Mouse (Mus musculus) thymus, postnatal 10 days (tissue): ENCODE measurements around the gene Pou6f1.
"Not testable (repeated sequence)": the region's sequence is repeated elsewhere in the genome, so short reads cannot be mapped to it uniquely, and the experiment has no call there.

Experiments
- DNase-seq, 2 experiments: peaks; one replicate each; pipeline ENCODE4 v3.0.0; 2021; ENCODE audit warnings: low spot score in 2 of 2

Pou6f1 gene

DNA sequence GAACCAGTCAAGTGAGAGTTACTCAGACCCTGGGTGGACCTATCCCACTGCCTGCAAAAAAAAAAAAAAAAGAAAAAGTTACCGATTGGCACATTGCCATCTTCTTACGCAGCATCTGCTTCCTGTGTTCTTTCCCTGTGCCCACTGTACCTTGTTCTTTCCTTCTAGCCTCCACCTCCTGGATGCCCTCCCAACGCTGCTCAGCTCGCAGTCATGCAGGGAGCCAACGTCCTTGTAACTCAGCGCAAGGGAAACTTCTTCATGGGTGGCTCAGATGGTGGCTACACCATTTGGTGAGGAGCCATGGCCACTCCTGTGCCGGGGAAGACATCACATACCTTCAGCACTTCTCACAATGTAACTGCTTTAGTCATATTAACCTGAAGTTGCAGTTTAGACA is 19.4 kb upstream of the Pou6f1 start:
- no peak for DNase-seq

DNA sequence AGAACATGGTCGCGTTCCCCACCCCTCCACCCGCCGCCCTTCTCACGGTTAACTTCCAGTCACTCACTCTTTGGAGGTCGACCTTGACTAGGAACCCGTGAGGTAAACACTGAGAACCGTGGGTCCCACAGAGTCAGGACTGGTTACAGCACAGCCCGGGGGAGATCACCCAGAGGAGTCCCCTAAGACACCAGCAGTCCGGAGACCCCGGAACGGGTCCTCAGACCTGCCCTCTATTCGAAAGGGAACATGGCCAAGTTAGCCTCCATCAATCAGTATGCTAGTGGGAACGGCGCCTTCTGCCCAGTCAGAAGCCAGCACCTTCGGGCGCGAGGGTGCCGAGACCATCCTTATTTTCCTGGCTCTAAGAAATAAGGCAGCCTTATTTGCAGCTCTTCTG is 16.4 kb upstream of the Pou6f1 start:
- no peak for DNase-seq

DNA sequence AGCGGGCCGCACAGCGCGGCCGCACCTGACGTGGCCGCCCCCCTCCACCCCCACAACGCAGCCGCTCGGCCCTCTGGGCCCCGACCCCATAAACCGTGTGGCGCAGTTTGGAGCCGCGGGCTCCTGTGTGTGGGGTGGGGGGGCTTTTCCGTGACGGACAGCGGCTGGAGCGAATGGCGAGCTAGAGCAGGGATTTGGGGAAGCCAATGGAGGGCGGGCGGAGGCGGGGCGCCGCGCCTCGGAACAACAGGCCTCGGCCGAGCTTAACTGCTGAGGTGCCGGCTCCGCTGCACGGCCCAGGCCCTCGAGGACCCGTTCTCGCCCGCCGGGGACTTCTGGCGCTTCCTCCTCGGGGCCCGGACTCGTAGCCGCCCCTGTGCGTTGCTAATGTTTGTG is 16.0 kb upstream of the Pou6f1 start:
- peak; percentile 87 to 93 for DNase-seq

DNA sequence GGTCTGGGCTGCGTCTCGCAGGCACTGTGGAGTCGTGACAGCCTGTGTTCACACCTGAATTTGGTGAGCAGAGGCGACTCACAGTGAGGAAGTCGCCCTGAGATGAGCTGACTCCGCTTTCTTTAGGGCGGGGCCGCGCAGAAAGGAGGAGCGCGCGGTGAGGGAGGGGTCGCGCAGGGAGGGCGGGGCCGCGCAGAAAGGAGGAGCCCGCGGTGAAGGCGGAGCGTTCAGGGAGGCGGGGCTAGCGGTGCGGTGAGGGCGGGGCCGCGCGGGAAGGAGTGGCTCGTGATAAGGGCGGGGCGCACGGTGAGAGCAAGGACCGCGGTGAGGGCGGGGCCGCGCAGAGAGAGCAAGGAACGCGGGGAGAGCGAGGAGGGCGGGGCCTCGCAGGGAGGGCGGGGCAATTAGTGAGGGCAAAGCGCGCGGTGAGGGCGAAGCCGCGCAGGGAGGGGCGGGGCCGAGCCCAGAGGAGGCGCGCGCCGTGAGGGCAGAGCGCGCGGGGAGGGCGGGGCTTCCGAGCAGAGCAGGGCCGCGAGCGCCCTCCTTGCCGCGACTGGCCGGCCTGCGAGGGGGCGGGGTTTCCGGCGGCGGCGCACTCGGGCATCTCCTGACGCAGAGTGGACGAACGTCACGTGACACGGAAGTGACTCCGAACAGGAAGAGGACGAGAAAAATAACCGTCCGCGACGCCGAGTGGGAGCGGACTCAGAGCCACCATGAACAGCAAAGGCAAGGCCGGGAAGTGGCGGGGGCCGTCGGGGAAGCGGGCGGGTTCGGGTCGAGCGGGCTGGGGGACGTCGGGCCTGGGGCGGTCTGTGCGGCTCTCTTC is 15.4 kb upstream of the Pou6f1 start, which contains the start of gene Dazap2:
Gene Dazap2, plus strand, starts transcription at position 354 of the 829 bp plus-strand sequence.
- DNase-seq: peak; percentile 98 to 100

DNA sequence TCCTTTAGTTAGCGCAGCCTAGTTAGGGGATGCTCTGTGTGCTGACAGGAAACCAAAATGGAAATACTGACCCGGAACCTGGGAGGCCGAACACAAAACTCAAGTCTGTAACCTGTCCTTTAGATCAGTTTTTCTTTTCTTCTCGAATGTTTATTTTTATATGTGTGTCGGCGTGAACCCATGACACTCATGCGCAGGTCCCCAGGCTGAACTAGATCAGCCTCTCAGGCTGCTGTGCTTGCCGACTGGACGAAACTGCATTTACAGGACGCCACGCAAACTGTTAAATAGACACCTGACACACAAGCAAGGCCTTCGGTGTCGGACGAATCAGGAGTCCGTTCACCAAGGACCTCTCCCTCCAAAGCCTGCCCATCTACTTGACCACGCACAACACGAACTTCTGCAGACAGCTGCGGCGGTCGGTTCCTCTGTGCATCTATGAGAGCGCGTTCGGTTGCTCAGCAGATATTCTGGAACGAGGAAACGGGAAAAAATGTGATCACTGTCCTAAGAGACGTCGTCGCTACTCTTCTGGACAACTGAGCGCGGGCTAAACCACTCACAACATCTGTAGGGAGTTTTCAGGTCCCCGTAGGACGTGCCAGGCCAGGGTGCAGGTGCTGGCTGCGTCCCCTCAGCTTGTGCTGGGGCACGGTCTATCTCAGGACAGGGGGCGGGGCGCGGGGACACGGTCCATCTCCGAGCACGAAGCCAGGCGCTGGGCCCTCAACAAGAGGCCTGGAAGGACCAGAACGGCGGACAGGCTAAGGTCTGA is 14.6 kb upstream of the Pou6f1 start:
- no peak for DNase-seq

DNA sequence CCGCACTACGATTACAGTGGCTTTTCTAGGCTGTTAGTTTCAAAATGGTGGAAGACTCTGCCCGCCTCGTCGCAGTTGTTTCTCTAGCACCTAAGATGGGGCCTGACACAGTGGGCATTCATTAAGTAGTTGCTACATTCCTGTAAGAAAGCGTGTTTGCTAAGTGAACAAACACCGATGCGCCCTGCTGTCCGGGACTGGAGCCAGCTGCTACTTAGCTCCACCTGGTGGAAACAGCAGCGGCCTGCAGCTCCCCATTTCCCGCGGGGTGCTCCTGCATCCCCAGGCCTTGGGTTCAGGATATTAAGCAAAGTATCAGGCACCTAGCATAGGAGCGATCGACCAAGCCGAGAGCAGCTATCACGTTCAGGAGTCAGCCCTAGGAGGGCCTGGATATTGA is 13.8 kb upstream of the Pou6f1 start:
- DNase-seq: peak; percentile 50 to 74

DNA sequence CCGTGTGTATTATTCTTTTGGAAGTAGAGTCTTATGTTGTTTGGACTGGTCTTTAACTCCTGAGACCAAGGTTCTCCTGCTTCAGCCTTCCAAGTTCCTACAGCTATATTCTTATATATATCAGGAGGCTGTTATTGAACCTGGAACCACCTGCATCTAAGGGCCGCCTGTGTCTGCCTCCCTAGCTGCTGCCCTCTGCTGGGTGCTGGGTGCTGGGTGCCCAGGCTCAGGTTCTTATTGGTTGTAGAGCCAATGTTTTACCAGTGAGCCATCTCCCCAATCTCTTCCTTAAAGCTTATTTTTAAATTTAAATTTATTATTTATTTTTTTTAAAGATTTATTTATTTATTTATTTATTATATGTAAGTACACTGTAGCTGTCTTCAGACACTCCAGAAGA is 12.6 kb upstream of the Pou6f1 start:
- peak; percentile 37 to 66 for DNase-seq

DNA sequence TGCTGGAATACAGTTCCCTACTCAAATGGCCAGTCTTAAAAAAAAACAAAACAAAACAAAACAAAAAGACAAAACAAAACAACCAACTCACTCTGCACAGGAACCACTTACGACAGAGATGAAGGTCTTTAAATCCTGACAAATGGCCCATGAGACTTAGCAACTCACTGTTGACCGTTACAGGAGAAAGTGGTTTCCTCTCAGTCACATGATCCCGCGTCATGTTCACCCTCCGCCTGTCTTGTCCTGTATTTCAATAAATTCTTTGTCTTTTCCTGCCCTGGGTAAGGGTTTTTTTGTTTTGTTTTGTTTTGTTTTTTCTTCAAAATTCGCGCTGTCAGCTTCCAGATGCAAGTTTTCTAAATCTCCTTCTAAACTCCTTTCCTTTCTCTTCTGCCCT is 12.2 kb upstream of the Pou6f1 start:
- no peak for DNase-seq

DNA sequence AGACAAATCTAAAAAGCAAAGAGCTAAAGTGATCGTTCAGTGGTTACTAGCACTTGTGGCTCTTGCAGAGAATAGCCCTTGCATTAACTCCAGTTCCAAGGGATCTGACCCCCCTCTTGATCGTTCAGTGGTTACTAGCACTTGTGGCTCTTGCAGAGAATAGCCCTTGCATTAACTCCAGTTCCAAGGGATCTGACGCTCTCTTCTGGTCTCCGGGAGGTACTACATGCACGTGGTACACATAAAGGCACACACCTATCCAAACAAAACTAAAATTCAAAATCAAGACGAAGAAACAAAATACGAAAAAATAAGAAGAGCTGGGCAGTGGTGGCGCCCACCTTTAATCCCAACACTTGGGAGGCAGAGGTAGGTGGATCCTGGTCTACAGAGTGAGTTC is 6.9 kb upstream of the Pou6f1 start:
- DNase-seq: not testable (repeated sequence)

DNA sequence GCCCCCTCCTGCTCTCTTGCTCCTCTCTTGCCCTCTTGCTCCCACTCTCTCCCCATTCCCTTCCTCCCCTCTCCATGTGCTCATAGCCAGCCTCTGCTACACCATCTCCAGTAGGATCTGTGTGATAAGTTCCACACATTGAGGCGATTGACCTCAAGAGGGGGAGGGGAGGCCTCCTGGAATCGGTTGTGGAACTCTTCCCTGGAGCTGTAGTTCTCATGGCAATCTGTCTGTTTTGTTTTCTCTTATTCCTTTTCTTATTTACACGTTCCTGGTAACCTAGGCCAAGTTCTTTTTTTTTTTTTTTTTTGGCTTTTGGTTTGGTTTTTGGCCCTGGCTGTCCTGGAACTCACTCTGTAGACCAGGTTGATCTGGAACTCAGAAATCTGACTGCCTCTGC is 1.9 kb upstream of the Pou6f1 start:
- DNase-seq: no peak

DNA sequence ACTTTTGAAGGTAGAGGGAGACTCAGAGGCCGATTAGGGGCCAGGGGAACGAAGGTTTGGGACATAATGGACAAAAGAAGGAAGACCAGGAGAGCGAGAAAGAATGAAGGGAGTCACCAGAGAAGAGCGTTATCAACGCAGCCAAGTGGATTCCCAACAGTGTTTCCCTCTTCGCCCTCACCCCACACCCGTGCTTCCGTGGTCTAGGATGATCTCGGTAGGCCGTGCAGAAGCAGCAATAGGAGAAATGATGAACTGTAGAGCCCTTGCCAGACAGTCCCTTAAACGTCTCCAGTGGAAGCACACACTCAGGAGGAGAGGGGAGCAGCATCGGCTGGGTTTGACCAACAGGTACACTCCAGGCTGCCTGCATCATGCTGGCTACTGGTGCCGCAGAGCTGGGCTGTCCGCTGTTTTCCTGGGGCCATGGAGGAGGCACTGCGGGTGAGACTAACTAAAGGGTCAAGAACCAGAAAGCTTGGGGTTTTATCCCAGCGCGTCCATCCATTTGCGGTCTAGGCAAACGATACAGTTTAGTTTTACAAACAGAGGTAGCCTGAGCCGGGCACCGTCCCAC is 1.0 kb upstream of the Pou6f1 start:
- DNase-seq: no peak

DNA sequence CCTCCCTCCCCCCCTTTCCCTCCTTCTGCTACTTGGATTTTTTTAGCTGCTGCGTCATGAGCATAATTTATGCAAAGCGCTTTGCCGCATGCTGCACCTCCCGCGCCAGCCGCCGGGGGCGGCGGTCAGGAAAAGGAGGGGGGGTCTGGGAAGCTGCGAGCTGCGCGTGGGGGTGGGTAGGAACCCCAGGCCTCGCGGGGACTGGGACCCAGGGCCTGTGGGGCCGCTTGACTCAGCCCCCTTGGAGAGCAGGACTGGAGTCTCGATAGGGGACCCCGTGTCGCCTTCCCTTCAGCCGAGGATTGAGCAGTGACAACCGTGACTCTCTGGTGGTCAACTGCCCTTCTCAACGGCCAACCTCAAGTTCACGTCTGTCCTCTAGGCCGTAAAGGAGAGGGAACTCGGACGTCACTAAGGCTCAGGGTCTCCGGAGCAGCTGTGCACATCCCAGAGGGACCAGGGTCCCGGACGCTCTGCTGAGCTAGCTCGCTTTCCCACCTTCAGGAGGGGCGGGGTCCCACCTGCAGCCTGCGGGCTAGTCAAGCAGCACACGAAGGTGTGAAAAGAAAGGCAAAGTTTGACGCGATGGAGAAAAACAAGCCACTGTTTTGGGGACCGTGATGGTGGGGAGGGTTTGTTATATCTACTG is 387 bp upstream of the Pou6f1 start:
- DNase-seq: peak; percentile 82 to 87

DNA sequence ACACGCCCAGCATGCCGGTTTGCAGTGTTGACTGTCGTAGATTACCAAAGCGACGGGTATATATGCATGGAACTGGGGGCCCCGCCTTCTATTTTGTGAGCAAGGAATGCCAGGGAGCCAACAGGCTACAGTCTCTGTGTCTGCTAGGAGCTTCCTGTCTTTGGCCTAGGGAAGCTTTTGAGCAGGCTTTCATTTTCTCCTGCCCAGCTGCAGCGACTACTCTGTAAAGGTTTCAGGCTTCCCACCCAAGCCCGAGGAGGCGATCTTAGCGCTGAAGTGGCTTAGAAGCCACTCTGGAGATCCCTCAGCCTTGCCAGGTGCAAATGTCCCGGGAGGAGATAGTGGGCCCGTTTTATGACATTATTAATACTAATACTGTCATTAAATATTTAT is 905 bp downstream of the Pou6f1 start:
- peak; percentile 35 to 40 for DNase-seq

DNA sequence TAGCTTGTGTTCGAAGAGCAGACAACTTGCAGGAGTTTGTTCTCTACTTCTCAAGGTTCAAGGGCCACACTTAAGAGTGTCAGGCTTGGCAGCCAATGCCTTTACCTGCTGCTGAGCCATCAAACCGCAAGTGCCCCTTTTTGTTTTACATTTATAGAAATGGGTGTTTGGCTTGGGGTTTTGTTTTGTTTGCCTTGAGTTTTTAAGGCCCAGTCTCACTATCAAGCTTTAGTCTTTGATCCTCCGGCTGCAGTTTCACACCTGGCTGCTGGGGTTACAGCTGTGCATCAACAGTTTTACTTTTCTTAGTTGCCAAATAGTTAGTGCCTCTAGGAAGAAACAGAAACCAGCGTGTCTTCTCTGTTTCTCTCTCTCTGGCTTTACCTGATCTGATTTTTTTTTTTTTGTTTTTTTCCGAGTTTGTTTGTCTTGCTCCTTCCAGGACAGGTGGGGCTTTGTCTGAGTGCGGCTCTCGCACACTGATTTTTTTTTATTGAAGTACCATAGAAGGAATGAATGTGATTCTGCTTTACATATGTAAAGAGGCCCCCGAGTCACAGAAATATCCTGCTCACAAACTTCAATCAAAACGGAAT is 1.4 kb downstream of the Pou6f1 start:
- DNase-seq: peak; percentile 51 to 56

DNA sequence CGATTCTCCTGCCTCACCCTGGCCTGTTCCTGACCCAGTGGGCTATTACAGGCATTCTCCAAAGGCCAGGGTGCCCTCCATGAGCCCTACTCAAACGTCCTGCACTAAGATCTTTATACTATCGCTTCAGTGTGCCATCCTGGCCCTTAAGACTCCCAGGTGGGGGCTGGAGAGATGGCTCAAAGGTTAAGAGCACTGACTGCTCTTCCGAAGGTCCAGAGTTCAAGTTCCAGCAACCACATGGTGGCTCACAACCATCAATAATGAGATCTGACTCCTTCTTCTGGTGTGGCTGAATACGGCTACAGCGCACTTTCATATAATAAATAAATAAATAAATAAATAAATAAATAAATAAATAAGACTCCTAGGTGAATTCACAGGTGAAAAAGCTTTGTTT is 7.0 kb downstream of the Pou6f1 start:
- DNase-seq: no peak

DNA sequence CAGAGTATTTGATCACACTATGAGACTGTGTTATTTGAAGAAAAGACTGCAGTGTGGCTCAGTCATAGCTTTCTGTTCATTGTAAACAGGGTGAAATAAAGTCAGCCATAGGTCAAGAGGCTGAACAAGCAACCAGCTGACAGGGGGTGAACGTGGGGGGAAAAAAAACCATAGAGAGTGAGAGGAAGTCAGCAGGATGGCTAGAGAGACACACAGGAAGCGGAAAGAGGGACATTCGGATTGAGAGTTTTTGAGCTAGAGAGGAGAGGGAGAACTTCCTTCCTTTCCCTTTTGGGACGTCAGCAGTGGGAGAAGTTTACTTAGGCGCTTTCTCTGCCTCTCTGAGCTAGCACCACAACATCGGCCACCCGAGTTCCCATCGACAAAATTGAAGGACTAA is 9.3 kb downstream of the Pou6f1 start:
- no peak for DNase-seq

DNA sequence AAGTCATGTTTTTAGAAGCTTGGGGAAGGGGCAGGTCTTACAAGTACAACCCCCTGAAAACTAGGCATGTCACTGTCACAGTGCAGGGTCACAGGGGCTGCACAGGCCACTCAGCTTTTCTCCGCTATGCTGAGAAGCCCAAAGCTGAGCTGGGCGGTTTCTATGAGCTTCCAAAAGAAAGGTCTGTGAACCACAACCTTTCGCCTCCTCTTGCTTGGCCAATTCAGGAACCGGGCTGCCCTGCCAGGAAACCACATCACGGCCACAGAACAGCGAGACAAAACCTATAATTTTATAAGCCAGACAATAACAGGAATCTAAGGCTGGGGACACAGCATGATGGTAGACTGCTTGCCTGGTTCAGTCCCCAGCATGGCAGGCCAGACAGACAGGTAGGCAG is 11.5 kb downstream of the Pou6f1 start:
- DNase-seq: no peak

DNA sequence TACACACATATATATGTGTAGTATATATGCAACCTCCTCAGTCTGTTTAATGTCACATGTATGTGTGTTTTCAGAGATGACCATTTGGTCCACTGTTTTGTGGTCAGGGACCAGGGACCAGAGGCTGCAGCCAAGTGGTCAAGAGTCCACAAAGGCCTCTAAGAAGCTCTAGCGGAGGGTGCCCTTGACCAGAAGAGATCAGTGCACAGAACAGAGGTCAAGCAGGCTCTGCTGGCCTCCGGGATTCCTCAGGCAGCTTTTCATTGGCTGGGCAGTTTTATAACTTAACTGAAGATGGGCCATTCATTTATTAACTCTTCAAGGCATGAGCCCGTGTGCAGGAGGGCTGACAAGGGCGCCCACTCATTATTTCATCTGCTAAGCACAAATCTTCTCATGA is 12.6 kb downstream of the Pou6f1 start:
- DNase-seq: no peak

DNA sequence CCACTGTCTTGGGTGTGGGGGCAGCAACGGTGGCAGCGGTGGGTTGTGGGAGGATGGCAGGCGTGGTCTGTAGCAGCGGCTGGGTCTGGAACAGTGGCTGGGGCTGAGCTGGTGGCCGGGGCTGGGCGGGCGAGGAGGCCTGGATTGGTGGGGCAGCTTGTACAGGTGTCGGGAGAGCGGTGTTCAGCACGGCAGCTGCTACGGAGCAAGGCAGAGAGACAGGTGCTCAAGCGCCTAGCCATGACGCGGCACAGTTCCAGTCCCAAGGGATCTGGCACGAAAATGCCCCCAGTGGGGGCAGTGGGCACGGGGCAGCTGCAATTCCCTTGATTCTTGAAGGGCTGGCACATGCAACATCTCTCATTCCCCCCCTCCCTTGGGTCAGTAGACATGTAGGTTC is 13.9 kb downstream of the Pou6f1 start:
- no peak for DNase-seq

DNA sequence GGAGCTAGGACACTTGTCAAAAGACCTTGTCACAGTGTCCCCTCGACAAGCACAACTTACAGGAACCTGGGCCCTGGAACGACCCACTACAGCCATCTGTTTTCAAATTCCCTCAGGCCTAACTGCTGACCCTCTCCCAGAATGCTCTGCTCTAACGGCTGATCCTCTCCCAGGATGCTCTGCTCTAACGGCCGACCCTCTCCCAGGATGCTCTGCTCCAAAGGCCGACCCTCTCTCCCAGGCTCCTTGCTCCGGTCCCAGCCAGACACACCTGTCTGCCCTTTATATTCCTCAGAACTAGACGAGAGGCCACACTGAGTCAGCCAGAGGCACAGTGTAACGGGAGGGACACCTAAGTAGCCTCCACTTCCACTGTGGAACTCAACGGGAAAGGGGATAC is 19.7 kb downstream of the Pou6f1 start:
- no peak for DNase-seq

DNA sequence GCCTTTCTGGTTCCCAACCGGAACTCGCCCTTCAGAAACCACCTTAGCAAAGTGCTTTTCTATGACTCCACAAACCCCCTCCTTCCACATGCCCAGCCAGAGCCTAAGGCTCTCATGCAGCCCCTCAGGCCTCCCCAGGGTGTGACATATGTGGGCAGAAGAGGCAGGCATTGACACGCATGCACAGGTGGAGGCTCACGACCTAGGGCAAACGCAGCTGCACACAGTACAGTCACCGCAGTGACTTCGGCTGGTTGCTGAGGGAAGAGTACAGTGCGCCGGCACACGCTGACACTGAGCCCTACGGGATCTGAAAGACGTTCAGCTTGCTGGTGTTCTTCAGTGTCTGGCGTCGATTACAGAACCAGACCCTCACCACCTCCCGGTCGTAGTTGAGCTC is 21.8 kb downstream of the Pou6f1 start:
- DNase-seq: no peak

DNA sequence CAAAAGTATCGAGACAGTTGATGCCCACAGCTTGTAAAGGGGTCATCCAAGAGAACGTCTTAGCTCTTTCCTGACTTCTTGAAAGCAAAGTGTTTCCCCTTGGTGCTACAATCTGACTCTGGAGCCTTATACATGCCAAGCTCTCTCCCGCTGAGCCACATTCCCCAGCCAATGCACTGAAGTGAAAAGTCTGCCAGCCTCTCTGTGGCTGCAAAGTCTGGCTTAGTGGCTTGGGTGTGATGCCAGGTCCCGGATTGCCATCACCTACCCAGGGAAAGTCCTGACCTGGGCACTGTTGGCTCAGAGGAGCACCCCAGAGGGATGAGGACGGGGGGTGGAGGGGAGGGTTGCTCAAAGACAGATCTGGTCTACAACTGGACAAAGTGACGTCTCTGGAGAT is 23.0 kb downstream of the Pou6f1 start:
- no peak for DNase-seq
